Mouse (Mus musculus): ENCODE data around the gene Plekhn1.
A peak's percentile ranks its signal among the peaks of the same experiment; 100 is the strongest.

The Plekhn1 gene

DNA sequence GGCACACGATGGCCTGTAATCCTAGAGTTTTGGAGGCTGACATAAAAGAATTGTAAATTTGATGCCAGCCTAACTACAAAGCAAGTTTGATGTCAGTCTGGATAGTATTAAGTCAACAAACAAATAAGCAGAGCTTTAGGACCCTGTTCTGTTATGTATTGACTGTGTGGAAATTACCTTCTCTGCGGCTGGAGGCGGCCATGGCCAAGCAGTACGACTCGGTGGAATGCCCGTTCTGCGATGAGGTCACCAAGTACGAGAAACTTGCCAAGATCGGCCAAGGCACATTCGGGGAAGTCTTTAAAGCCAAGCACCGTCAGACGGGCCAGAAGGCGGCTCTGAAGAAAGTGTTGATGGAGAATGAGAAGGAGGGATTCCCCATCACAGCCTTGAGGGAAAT lies 21.5 kb downstream of the Plekhn1 start:
- no peak for DNase-seq (ENCODE audit: low read depth, low spot score)

DNA sequence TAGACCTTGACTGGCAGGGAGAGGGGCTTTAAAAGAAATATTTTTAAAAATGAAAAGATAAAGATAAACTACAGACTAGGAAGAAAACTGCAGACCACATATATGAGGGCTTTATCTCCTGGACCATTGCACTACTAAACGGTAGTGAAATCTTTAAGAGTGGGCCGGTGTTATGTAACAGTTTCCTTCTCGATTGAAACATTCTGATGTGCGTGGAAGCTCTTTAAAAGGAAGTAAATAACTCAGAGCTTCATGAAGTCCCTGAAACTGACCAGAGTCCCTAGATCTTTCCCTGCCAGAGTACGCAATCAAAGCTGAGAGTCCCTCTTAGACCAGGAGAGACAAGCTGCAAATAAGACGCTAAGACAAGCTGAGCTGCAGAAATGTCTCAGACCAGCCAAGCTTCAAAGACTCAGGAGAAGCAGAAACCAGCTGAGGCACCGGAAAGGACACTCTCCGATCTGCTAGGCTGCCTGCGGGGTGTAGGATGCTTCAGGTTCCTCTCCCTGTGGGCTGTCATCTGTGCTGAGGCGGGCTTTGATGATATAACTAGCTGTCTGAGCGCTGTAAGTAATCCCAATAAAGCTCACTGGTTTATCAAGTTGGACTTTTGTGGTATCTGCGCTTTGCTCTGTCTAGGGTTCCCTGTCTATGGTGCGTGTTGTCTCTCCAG lies 24.6 kb downstream of the Plekhn1 start:
- no peak for DNase-seq (ENCODE audit: low read depth, low spot score)

DNA sequence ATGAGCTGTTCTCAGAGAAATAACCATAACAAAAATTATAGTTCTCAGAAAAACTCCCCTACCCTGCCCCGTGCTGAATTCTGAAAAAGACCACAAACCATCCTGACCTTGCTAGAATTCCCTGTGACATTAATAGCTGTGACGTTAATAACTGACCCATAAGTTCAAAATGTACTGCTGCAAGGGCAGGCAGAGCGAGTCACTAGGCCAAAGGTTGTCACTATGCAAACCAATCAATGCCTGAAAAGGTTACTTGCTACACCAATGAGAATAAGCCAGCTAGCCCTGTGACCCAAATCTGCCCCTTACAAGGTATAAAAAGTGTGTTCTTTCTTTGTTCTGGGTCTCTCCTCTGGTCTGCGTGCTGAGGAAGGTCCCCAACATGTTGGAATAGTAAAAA lies 25.8 kb downstream of the Plekhn1 start:
- DNase-seq (ENCODE audit: low read depth, low spot score): no peak

DNA sequence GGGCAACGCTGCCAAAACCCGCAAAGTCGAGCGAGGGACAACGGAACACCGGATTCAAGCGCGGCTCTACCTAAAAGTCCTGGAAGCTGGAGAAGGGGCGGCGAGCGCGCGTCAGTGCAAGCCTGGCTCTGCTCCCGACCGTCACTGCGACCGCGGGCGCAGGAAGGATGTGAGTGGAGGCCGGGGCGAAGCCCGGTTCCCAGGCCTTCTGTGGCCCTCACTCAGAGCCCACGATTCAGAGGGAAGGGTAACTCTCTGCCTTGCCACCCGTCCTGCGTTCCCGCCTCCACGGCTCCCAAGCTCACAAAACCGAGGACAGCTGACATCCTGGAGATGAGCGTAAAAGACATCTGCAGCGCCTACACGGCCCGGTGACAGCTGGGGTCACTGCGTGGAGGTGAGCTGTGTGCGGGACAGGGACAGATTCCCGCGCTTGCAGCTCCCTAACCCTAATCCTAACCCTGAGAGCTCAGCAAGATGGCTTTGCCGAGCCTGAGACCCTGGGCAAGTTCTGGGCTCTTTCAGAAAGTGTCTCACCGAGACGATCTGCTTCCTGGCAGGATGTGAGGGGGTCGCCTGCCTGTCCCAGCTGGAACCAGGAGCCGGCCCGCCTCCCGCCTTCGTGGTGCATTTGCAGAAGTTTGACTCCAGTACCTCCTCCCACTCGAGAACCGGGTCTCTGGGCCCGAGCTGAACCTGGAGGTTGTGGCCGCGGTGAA lies 31.1 kb downstream of the Plekhn1 start:
- no peak for DNase-seq (ENCODE audit: low read depth, low spot score)

DNA sequence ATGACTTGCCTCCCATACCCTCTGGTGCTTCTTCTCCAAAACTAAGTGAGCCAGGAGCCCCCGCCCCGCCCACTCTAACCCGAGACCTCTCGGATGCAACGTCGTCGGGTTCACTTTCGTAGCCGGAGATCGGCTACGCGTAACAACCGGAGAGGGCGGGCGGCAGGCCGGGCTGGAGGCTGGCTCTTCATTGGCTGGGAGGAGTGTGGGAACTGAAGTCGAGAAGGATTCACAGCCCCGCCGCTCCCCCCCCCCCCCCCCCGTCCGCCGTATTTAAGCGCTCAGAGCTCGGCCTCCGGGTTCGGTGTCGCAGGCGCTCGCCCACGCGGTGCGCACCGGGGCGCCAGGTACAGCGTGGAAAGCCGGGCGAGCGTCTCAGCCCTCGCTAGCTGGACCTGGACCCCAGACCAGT lies 31.6 kb downstream of the Plekhn1 start, which contains the start of gene AW011738:
AW011738 (plus strand) TSS at position 304 of the 412 bp plus-strand sequence.
- DNase-seq (ENCODE audit: low read depth, low spot score): no peak

DNA sequence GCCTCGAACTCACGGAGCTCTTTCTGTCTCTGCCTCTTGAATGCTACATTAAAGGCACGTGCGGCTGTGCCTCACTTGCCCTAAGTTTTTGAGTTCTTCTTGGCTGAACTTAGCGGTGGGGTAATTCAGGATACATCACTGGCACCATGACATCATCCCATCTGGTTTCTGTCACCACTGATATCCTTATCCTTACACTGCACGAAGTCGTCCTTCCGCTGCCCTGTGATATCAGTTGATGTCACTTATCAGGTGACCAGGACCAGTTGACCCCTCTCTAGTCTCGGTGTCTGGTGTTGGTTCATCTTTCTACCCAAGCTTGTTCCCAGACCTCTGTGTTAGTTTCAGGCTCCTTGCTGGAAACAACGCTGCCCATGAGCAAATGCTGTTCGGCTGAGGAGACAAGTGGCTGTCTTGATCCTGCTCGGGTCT lies 32.2 kb downstream of the Plekhn1 start:
- DNase-seq (ENCODE audit: low read depth, low spot score): peak; percentile 59

DNA sequence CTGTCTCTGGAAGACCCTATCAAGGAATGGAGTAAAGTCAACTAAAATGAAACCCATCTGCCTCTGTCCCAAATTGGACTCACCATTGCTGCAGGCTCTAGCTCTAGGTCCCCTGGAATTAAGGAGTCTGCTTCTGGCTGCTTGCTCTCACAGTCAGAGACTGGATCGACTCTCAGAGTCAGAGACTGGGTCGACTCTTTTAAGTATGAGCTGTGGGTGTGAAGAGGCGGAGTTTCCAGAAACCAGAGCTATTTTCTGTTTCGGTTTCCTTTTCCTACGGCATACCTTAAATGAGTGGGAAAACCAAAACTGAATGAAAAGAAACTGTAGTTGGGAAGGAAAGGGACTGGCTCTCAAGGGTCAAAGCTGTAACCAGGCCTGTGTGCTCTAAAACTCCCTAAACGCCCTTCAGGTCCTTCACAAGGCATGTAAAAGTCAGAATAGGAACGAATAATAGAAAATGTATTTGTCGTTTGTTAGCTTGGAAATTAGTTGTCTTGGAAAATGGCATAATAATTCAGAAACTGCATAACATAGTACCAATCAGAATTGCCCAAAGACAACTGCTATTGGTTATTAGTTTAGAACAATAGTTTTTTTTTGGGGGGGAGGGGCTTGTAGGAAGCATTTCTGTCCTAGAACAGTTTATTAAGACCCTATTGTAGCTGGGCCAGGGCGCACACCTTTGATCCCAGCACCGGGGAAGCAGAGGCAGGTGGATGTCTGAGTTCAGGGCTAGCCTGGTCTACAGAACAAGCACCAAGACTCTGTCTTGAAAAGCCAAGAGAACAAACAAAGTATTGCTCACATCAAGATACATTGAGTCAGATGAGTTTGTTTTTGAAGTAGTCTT lies 33.8 kb downstream of the Plekhn1 start, which contains the start of gene Isg15:
Isg15 (minus strand) TSS at position 196 of the 853 bp plus-strand sequence.
- DNase-seq (ENCODE audit: low read depth, low spot score): no peak

DNA sequence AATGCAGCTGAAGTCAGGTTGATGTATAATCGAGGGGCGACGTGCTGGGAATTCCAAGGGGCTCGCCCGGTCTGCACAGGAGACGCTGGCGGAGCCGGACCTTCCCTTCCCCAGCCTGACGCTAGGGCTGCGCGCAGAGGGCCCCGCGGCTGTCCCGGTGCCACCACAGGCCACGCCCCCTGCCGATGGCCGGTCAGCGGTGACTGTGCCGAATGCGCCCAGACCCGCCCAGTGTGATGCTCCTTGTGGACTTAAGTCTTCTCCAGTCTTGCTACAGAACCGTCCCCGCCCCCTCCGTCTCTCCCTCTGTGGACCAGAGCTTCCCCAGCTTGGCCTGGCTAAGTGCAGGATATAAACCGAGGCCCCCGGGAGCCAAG lies 36.8 kb downstream of the Plekhn1 start:
- DNase-seq (ENCODE audit: low read depth, low spot score): peak; percentile 80

DNA sequence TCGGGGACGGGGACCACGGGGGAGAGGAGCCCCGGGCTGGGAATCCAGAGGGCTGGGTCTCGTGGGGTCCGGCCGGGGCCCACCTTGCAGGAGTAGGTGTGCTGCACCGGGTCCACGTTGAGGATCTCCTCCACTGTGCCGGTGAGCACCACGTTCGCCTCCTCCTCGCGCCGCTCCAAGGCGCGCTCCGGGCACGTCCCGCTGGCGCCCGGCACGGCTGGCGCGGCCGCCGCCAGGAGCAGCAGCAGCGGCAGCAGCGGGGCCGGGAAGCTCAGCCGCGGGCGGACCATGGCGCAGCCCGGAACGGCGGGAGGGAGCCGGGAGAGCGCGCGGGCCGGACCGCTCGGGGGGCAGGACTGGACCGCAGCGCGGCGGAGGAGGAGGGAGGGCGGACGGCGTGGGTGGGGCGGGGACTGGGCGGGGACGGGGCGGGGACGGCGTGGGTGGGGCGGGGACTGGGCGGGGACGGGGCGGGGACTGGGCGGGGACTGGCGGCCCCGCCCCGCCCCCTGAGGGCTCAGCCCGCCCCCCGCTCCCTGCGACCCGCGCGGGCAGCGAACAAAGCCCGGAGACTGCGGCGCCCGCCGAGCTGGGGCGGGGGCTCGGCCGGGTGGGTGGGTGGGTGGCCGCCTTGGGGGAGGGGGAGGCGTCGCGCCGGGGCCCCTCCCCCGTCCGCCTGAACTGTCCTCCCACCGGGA lies 37.4 kb downstream of the Plekhn1 start, which contains the start of gene Agrn:
Agrn (minus strand) TSS at position 358 of the 698 bp plus-strand sequence.
- peak; percentile 32 for DNase-seq (ENCODE audit: low read depth, low spot score)

DNA sequence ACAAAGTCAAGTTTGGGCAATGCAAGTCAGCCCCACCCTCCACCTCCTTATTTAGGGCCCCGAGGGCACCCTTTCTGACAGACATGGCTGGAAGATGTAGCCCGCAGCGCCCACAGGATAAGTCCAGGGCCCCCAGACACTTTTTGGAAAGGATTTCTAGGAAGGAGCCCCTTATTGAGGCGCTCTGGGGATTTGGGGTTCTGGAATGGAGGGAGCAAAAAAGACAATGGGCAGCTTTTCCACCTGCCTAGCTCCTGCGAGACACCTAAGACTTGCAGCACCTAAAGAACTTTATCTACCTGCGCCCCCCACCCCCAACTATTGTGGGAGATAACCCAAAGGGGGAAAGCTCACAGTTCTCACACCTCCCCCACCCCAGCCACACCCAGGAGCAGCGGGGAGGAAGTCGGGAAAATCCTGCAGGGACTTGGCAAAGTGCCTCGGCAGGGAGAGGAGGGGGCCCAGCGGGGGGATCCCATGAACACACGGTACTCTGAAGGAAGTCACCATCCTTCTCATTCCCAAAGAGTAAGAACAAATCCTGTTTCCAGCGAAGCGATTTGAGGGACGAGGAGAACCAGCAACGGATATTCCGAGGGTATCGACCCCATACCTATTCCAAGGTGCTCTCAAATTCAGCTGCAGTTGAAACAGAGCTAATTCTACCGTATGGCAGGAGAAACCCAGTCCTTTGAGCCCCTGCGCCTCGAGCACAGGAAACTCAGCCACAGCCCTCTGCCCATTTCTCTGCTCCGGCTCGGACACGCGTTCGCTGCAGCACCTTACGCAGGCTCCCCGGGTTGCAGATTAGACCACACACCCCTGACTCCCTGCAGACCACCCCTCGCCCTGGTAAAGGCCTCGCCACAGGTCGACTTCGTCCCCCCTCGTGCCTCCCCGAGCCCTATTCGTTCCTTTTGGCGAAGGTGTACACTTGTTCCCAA lies 38.5 kb downstream of the Plekhn1 start:
- DNase-seq (ENCODE audit: low read depth, low spot score): no peak

DNA sequence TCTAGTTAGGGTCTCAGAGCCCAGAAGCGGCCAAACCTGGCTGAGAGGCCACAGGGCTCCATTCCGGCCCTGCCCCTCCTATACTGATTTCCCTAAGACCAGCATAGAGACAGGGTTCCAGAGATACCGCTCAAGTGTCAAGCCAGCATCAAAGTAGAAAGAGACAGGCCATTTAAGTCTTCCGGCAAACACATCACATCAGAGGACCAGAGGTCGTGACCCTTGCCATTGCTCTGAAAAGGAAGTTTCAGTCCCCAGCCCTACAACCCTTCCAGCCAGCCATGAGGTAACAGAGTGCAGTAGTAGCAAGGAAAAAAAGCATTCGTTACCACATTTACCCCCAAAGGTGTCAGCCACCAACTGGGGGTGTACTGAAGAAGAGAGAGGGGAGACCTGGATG lies 40.3 kb downstream of the Plekhn1 start:
- no peak for DNase-seq (ENCODE audit: low read depth, low spot score)

DNA sequence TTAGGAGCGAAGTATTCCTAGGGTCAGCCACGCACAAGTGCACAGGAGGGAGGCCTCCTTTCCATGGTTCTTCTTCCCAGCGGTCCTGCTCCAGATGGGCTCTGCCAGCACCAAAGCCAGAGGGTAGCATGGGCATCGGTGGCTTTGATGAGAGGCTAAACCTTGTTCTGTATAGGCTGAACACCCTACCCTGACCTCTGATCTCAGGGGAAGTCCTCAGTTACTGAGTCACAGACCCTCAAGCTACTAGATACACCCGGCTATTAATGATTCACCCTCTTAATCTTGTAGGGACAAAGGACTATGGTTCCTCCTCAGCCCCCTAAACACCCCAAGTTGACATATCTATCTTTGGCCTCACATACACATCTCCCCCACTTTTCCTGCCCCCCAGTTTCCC lies 40.8 kb downstream of the Plekhn1 start:
- no peak for DNase-seq (ENCODE audit: low read depth, low spot score)

DNA sequence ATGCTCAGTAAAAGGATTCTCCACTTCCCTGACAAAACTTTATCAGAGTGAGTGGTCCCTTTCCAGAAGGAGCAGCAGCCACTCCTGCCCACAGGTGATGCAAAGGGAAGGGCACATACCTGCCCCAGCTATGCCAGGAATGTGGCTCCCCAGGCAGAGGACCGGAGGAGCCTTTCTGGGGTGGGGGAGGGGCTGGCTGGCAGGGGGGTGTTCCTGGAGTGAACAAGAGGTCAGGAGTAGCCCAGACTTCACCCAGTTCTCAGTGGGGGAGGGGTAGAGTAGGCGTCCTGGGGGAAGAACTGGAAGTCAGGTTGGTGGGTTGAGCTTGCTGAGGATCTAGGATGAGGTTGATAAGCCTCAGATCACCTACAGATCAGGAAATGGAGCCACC lies 41.5 kb downstream of the Plekhn1 start:
- no peak for DNase-seq (ENCODE audit: low read depth, low spot score)

DNA sequence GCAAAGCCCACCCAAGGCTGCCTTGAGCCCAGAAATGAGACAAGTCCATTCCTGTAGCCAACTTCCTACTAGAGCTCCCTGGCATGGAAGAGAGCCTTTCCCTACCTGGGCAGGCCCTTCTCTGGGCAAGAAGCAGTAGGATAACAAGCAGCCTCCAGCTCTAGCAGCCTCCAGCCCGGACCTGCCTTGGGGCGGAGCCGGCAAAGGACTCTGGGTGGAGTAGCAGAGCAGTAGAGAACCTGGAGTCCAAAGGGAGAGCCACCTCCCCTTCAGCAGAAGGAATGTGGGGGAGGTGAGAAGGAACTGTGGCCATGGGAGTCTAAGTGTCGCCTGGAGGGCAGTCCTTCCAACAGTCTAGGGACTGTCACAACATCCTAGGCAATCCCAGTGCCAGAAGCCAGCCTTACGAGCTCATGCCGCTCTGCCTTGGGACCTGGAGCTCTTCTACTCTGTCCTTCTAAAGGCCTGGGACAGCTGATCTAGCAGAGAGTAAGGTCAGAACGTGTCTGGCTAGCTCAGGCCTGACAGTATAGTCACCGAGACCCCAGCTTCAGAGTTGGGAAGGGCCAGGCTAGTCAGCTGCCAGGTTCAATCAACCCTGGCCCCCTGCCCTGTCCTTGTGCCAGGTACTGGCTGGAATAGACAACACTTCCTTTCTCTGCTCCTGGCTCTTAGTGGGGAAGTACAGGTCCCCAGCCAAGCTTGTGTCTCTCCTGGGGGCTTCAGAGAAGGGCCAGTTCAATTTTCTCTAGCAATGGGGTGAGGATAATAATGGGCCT lies 42.0 kb downstream of the Plekhn1 start:
- DNase-seq (ENCODE audit: low read depth, low spot score): no peak

DNA sequence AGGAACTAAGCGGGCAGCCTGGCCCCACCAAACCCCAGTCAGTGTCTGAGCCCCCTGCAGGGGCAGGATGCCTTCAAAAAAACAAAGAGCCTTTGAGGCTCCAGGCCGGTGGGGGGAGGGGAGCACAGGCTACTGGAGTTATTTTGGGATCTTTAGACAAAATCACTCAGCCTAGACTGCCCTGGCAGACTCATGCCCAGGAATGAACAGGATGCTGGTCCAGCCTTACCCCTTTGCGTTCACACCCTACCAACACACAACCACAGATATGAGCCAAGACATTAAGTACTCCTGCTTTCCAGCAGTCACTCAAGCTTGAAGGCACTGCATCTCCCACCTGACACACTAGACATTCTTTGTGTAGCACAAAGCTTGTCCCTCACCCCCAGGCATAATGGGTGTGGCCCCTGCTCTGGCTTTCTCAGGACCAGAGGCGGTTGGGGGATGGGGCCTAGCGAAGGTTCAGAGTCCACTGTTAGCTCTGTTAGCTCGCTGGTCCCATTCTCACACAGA lies 45.8 kb downstream of the Plekhn1 start:
- no peak for DNase-seq (ENCODE audit: low read depth, low spot score)

DNA sequence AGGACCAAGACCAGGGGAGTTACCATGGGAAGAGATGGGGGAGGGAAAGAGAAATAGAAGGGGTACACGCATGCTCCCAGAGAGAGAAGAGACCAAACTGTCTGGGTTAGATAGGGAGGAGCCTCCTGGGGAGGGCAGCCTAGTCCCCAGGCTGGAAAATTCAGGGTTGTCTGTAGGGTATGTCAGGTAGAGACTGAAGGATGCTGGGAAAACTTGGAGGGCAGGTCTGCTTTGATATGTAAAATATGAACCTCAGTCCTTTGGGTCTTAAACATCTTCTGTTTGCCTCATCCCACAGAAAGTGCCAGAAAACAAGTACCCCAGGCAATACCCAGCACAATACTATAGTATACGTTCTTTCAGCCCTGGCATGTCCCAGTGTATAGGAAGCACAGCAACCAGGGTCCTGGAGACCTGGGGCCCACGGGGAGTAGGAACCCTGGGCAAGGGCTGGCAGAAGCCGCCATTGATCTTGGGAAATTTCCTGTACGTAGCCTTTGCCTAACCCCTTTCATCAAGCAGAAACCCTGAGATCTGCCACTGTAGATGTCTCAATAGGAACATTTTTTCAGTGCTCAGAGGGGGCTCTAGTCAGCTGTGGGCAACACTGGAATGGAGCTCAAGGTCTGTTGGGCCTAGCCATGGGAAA lies 46.4 kb downstream of the Plekhn1 start:
- DNase-seq (ENCODE audit: low read depth, low spot score): no peak

DNA sequence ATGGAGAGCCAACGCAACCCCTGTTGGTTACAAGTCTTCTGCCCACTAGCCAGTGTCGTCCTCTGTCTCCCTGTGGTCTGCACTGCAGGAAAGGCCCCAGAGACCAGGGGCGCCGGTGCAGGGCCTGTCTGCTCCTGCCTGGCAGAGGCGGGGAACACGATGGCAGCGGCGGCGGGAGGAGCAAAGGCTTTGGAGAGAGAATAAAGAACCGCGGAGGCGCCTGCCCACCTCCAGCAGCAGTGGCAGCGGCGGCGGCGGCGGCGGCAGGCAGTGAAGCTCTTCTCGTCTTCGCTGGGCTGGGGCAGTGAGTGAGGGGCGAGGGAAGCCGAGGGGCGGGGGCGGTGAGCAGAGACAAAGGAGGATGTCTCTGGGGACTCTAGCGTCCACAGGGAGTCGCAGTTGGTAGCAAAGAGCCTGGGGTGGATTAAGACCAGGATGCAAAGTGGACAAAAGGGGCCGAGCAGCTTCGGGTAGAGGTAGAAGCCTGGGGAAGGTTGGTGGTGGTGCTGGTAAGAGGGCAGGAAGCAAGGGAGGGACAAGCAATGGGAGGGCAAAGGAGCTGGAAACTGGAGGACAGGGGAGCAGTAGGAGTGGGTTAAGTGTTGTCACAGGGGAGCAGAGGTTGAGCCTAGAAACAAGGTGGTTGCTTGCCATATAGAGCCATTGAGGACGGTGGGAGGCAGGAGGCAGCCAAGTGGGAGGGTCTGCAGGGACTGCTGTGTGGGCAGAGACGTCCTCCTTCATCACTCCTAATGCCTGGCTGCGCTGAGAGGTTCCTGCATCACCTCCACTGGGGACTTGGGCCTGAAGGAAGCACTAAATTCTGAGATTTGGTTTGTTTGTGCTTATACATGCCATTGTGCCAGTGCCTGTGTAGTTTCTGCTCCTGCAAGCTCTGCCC lies 48.5 kb downstream of the Plekhn1 start:
- no peak for DNase-seq (ENCODE audit: low read depth, low spot score)

DNA sequence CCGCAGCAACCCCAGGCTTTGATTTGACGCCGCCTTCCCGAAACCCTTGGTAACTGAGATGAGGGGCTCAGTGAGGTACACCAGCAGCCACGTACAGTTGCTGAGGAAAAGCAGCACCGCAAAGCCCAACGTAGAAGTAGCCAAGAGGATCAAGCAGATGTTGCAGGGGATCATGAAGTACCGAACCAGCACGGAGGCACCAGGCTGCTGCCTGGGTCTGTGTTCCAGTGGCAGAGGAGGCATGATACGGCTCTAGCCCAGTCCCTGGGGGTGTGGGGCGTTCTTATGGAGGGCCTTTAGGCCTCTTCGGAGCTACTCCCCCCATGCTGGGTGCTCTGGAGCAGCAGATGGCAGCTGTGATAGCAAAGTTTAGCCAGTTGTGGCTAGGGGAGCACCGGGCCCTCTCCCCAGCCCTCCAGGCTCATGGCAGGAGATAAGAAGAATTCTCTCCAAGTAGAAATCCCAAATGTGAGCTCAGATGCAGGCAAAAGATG lies 49.2 kb downstream of the Plekhn1 start:
- no peak for DNase-seq (ENCODE audit: low read depth, low spot score)
